Mouse (Mus musculus) cerebellum, adult 2 months (tissue): ENCODE data around the gene Gm9732.
"Not testable (repeated sequence)": the region's sequence is repeated elsewhere in the genome, so short reads cannot be mapped to it uniquely, and the experiment has no call there.

Experiments
- CTCF ChIP-seq: fragments of 200-500 bp; IDR thresholded peaks from 2 replicates; pipeline ENCODE4 v1.5.1; 2011; ENCODE audit warnings: low read depth, mild to moderate bottlenecking, control low read depth, low read length, moderate library complexity, borderline replicate concordance; ENCODE audit not compliant: insufficient read depth
- POLR2A ChIP-seq: fragments of 200-500 bp; IDR thresholded peaks from 2 replicates; pipeline ENCODE4 v1.6.1; 2011; ENCODE audit warnings: low read length, control low read depth, borderline replicate concordance; ENCODE audit not compliant: insufficient read depth

DNA sequence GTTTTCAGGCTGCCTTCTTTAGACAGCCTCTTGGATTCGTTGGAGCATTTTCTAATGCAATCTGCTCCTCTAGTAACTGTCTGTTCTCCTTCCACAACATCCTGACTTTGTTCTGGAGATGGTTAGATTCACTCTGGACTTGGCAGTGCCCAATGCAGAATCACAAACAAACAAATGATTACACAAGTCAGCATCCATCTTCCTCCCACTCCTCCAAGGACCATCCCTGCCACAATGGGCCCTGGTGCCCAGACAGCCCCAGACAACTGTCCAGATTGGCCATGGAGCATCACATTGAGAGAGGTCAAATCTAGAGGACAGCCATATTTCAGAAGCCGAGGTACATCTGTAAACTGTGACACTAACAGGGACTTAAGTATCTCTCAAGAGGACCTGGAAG, 2.6 kb downstream of the Gm9732 start:
- TF ChIP-seq POLR2A, CTCF: not testable (repeated sequence)
